Mouse (Mus musculus) liver, adult 2 months (tissue): Measurements from ENCODE around the gene Unc5c.

Experiments used
- CTCF ChIP-seq: fragments of 200-500 bp; IDR thresholded peaks from 2 replicates; pipeline ENCODE4 v1.5.1; 2011; ENCODE audit warnings: low read depth, low read length, control low read depth
- POLR2A ChIP-seq: fragments of 200-500 bp; IDR thresholded peaks from 2 replicates; pipeline ENCODE4 v1.6.1; 2011; ENCODE audit warnings: low read length, control low read depth; ENCODE audit not compliant: insufficient read depth; ENCODE audit errors: extremely low read depth

DNA sequence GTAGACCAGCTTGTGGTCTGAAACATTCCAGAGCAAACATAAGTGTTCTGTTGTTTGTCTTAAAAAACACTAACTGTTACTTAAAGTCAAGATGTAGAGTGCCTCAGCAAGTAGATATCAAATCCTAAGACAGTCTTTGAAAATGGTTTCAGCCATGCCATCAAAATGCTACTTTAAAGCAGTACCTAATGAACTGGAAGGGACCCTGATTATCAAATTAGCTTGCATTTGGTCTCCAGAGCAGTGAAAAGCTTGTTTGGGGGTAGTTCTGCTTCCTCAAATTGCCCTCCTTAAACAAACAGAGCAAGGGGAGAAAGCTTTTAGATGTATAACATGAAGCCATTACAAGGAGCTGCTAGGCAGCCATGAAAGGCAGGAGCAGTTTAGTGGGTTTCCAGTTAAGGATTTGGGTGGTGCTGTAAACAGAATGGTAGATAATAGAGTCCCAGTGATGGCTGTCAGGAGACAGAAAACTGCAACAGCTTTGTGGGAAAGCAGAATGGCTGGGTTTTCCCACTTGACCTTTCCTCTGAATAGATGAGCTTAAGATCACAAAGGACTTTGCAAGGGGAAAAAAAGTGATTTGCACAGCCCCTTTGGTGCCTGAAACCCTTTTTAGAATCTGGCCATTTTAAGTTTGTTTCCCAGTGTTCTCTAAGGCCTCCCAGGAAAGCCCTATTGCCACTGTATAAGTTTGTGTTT lies 116.3 kb downstream of the Unc5c start:
- TF ChIP-seq CTCF: no peak
- TF ChIP-seq POLR2A: no peak
